Mouse (Mus musculus): ENCODE data around the gene Slc25a29.

GRCm38 (mm10) chr12:108850886-108851285 is 15.2 kb upstream of the Slc25a29 start:
- TF ChIP-seq CTCF (IDR thresholded peaks at IDR 0.05; ENCODE audit: borderline replicate concordance, insufficient read depth, low read length) (no peak), POLR2A (IDR thresholded peaks at IDR 0.05; ENCODE audit: low read depth, low read length) (no peak)

All from embryonic fibroblast, embryonic 13.5 days (primary cell).